Mouse (Mus musculus) gastrocnemius, postnatal 10 days (tissue): ENCODE measurements at regions not wholly inside any gene's neighbourhood (a gene's known extent, or its start where the extent isn't known, plus 50 kb on each side); places are given as distances from the start of the nearest gene placed in this dataset.
A peak's percentile ranks its signal among the peaks of the same experiment; 100 is the strongest.

Experiments
- DNase-seq: peaks from one replicate; pipeline ENCODE4 v3.0.0; 2021; ENCODE audit warnings: mixed read lengths

GRCm38 (mm10) chr16:95886131-95886530 lies 104.6 kb downstream of the Psmg1 start:
- DNase-seq = no peak

DNA sequence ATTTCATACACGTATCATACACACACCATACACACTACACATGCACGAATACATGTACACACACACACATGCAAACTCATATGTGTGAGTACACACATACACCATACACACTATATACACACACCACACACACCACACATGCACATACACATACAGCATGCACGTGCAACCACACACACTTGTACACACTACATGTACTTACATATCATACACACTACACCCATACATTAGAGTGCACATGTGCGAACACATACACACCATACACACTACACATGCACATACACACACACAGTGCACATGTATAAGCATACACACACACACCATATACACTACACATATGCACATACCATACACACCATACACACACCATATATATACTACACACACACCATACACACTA lies 117.5 kb downstream of the Psmg1 start:
- DNase-seq = no peak

DNA sequence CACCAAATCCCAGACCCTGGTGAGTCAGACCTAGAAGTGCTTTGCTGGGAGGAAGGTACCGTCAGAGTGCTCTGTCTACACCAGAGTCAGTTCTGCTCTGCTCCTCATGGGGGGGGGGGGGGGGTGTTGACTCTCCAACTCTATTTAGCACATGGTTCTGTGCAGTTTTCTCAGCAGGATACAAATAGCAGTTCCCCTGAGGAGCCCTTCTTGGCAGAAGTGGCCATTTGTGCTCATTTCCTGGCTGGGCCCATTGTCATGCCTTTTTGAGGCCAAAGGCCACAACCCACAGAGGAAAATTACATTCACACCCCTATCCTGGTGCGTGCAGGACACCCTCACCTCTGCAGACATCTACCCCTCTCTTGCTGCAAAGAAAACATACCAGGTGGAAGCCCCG lies 118.3 kb downstream of the Psmg1 start:
- DNase-seq = peak; percentile 23

DNA sequence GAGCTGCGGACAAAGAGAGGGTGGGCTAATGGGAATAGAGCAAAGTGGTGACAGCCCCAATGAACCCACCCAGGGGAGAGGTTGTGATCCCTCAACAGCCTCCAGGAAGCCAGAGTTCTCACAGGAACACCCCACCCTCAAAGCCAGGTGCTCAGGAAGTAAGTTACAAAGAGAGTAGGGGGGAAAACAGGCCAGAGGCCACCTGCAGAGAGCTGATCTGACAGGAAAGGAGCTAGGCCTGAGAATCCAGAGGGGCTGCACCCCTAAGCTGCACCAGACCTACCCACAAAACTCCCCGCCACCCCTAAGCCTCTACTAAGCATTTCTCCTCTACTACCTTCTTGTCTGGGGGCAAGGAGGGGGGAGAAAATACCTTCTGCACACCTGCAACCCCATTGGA lies 120.5 kb downstream of the Psmg1 start:
- DNase-seq = no peak

GRCm38 (mm10) chr16:95869501-95869900 lies 121.3 kb downstream of the Psmg1 start:
- DNase-seq = no peak

- no peak for DNase-seq
These were observed 121.9 kb downstream of the Psmg1 start for GRCm38 (mm10) chr16:95868896-95869295.

DNA sequence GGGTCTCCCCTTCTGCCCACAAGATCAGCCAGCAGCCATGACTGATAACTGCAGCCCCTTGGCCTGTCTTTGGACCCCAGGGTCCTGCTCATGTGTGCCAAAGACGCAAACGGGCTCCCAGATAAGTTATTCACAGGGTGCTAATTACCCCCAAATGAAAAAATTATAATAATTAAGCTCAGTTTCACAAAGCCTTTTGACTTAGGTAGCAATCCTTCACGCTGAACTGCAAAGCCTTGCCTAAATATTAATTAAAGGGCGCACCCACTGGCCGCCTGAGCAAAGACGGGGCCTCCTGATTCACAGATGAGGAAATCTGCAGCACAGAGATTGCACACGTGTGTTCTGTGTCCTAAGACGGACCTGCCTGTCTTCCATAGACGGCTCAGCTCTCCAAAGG lies 123.2 kb downstream of the Psmg1 start:
- no peak for DNase-seq

- DNase-seq = no peak
These were observed 123.8 kb downstream of the Psmg1 start for GRCm38 (mm10) chr16:95866866-95867420.

DNA sequence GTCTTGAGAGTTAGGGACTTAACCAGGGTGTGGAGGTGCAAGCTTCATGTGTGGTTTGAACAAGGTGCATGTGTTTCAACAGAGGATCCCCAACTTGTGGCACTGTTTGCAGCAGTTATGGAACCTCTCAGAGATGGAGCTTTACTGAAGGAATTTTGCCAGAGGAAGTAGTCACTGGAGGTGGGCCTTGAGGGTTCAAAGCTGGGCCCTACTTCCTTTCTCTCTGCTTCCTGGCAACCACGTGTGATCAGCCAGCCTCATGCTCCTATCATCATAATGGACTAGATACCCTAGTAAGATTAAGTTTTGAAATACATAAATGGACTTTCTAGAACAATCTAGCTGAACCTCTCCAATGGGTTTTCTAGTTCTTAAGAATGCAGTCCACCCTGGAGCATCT lies 125.2 kb downstream of the Psmg1 start:
- DNase-seq = no peak

- DNase-seq = peak; percentile 4
These were observed 126.1 kb downstream of the Psmg1 start for GRCm38 (mm10) chr16:95864646-95865045.

DNA sequence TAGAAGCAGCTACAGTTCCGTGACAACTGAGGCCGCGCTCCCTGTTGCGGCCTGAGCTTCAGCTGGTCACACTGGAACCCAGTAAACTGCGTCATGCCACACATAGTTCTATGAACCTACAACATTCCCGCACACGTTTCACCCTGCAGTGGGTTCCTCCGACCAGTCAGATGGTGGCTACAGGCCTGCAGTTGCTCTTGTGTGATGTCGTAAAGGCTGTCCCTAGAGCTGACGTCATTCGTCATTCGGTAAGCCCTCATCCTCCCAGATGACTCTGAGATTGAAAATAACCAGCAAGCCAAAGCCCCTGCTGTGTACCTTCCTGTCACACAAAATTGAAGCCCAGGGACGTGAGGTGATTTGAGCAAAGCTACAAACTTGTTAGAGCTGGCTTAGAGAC lies 126.7 kb downstream of the Psmg1 start:
- DNase-seq = peak; percentile 2

GRCm38 (mm10) chr16:95863565-95863964 lies 127.2 kb downstream of the Psmg1 start:
- no peak for DNase-seq

- no peak for DNase-seq
These were observed 128.1 kb downstream of the Psmg1 start for GRCm38 (mm10) chr16:95862621-95863020.

- peak; percentile 37 for DNase-seq
These were observed 129.5 kb downstream of the Psmg1 start for GRCm38 (mm10) chr16:95861231-95861690.

- DNase-seq = no peak
These were observed 129.9 kb downstream of the Psmg1 start for GRCm38 (mm10) chr16:95860810-95861209.

GRCm38 (mm10) chr16:95860111-95860510 lies 130.6 kb downstream of the Psmg1 start:
- DNase-seq = no peak

GRCm38 (mm10) chr16:95857403-95857802 lies 133.4 kb downstream of the Psmg1 start:
- DNase-seq = no peak

DNA sequence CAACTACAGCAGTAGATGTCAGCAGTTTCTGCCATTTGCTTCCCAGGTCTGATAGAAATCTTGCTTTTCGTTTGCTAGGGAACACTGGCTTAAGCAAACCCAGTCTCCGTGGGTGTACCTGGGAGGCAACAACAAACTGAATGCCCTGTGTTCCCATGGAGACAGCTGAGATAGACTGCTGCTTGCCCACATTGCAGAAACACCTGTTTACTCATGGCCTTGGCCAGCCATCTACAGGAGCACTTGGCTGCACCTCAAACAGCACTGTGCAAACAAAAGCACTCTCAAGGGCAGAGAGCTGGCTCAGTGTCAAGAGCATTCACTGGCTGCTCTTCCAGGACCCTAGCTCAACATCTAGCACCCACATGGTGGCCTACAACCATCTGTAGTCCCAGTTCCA lies 135.5 kb downstream of the Psmg1 start:
- no peak for DNase-seq

GRCm38 (mm10) chr16:95851907-95852306 lies 138.9 kb downstream of the Psmg1 start:
- DNase-seq = no peak

- no peak for DNase-seq
These were observed 142.1 kb downstream of the Psmg1 start for GRCm38 (mm10) chr16:95848555-95849082.

GRCm38 (mm10) chr16:95847765-95848483 lies 142.8 kb downstream of the Psmg1 start:
- no peak for DNase-seq

GRCm38 (mm10) chr16:95845323-95845860 lies 143.5 kb downstream of the Ets2 start:
- no peak for DNase-seq

GRCm38 (mm10) chr16:95844691-95845090 lies 142.8 kb downstream of the Ets2 start:
- DNase-seq = no peak

- no peak for DNase-seq
These were observed 140.9 kb downstream of the Ets2 start for GRCm38 (mm10) chr16:95842766-95843165.
